Mouse (Mus musculus) limb, embryonic 10.5 days (tissue): ENCODE data around the gene Dennd5a. TPM values are rescaled to one million over a fixed set of nuclear protein-coding genes. Genes with fewer than 3 reads are reported as not detected.
A peak's percentile ranks its signal among the peaks of the same experiment; 100 is the strongest.

Source experiments
- DNase-seq: peaks from one replicate; pipeline ENCODE4 v3.0.0-alpha.2; 2017; ENCODE audit warnings: low spot score
- H3K27ac ChIP-seq: fragments of 300-500 bp; sonication (generic); 2 replicates; pipeline ENCODE4 v1.5.1; 2016; ENCODE audit warnings: mild to moderate bottlenecking
- H3K27me3 ChIP-seq: fragments of 300-500 bp; sonication (generic); 2 replicates; pipeline ENCODE4 v1.6.1; 2016; ENCODE audit warnings: low read depth, mild to moderate bottlenecking; ENCODE audit not compliant: poor library complexity, severe bottlenecking
- H3K36me3 ChIP-seq: fragments of 300-500 bp; sonication (generic); 2 replicates; pipeline ENCODE4 v1.6.1; 2016; ENCODE audit warnings: mild to moderate bottlenecking, moderate library complexity
- H3K4me1 ChIP-seq: fragments of 300-500 bp; sonication (generic); 2 replicates; pipeline ENCODE4 v1.6.1; 2016
- H3K4me3 ChIP-seq: fragments of 300-500 bp; sonication (generic); 2 replicates; pipeline ENCODE4 v1.5.1; 2016; ENCODE audit warnings: mild to moderate bottlenecking, moderate library complexity
- H3K9me3 ChIP-seq: fragments of 300-500 bp; sonication (generic); replicated peaks from 2 replicates; pipeline ENCODE4 v1.6.1; 2016; ENCODE audit warnings: mild to moderate bottlenecking
- WGBS: fragments of 180-500 bp; shearing (Covaris S2); methylation state at CpG from one replicate; pipeline ENCODE4 v1.1.7; 2016; 5-methylcytosine and 5-hydroxymethylcytosine counted together
- polyA plus RNA-seq: library from polyadenylated mRNA; unstranded; fragments of >200 nt; fragmentation: Nextera tagmentation; extraction: Ambion mirVana; gene quantifications from 2 replicates; pipeline ENCODE4 v1.2.1, GENCODE M21; 2016

The Dennd5a gene
- polyA plus RNA-seq, 1 experiment from 2014 or later, result 30.0 TPM

GRCm38 (mm10) chr7:109958843-109959715 lies 1.2 kb downstream of the Dennd5a start:
- no peak for DNase-seq
- Histone ChIP-seq H3K4me3 (peak overlapping the region; percentile 93), H3K27ac (peak overlapping the region; percentile 96), H3K27me3 (no peaks in the 10 kb centered on the region), H3K4me1 (peaks cover 25% of the 10 kb centered on the region), H3K36me3 (no peaks in the 10 kb centered on the region), H3K9me3 (no peaks in the 10 kb centered on the region)
- WGBS, result 14% methylated on average over 18 of the region's 18 CpGs

- DNase-seq, result no peak
- WGBS, result 85% methylated on average over 8 of the region's 8 CpGs
- Histone ChIP-seq H3K36me3 (no peaks in the 10 kb centered on the region), H3K4me1 (peaks cover 25% of the 10 kb centered on the region), H3K9me3 (no peaks in the 10 kb centered on the region), H3K27ac (peak overlapping the region; percentile 36), H3K4me3 (peak overlapping the region; percentile 93), H3K27me3 (no peaks in the 10 kb centered on the region)
These were observed 2.1 kb downstream of the Dennd5a start for GRCm38 (mm10) chr7:109957996-109958789.

DNA sequence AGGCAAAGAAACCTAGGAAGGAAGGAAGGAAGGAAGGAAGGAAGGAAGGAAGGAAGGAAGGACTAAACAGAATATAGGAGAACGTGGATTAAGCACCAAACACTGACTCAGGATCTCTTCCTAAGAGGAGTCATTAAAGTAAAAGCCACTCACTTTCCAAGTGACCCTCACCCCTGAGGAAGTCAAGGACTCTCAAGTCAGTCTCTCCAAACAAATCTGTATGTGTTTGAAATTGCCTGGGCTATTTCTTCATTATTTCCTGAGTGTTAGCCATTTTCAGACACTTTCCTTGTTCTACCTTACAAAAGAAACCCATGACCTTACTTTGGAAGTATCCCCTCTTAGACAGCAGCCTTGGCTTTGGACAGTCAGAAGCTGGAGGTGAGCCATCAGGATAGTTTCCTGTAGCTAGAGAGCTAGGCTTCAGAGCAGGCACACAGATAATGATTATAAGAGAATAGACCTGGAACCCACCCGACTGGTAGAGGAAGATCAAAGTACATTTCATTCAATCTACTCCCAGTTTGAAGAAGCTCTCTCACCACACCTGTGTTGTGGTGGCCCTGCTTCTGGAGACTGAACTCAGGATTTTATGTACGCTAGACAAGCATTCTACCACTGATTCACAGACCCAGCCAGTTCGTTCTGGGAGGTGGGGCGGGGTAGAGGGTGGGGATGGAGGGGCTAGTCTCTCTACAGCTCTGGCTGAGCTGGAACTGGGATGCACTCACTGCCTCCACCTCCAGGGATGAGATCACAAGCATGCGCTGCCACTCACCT lies 5.5 kb downstream of the Dennd5a start:
- no peaks in the 10 kb centered on the region for H3K36me3 ChIP-seq
- H3K27me3 ChIP-seq, result no peaks in the 10 kb centered on the region
- H3K9me3 ChIP-seq, result no peaks in the 10 kb centered on the region
- 65% methylated on average over 6 of the region's 6 CpGs for WGBS
- peaks cover 19% of the 10 kb centered on the region for H3K4me1 ChIP-seq
- DNase-seq, result no peak
- no peak overlapping the region for H3K4me3 ChIP-seq
- H3K27ac ChIP-seq, result no peak overlapping the region

DNA sequence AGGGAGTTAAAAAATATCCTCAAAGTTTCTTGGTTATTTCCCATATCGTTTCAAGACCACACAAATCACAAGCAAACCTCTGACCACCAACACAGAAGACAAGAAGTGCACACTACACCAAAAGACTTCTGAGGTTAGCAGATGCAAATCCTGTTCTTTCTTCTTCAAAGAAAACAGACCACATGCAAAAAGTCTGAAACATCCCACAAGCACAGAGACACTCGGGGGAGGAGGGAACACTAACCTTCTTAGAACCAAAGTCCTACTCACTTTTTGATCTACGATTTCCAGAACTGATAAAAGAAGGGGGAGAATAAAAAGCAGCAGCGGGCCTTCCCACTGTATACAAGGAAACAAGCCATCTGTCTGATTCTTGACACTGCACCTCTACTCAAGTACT lies 9.0 kb downstream of the Dennd5a start:
- no peaks in the 10 kb centered on the region for H3K36me3 ChIP-seq
- H3K4me1 ChIP-seq, result peaks cover 6% of the 10 kb centered on the region; the same call in 1 of the 2 replicates
- WGBS, result 86% methylated on average over 4 of the region's 4 CpGs
- H3K27me3 ChIP-seq, result no peaks in the 10 kb centered on the region
- no peak overlapping the region for H3K4me3 ChIP-seq
- no peak overlapping the region for H3K27ac ChIP-seq
- DNase-seq, result no peak
- H3K9me3 ChIP-seq, result no peaks in the 10 kb centered on the region

DNA sequence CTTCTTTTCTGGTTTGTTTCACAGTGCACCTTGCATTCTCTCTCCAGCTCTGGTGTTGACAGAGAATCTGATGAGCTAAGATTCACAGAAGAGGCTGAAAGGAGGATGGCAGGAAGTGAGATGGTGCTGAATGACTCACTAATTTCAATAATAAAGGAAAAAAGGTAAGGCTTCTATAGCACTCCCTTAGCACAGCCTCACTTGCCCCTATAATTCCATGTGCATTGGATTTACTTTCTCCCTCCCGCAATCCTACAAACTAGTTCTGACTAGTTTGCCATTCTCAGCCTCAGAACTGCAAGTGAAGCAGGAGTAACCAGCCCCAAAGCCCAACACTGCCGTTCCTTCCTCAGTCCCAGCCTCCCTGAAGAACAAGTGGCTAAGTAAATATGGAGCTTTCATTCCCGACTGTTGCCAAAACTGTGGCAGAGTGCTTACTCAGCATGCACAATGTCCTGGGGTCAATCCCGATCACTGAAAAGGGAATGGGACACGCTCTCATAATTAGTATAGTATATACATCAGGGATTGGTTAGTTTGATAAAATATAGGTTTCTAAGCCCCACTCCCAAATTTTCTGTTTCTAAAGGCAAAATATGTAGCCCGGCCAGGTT lies 15.7 kb downstream of the Dennd5a start:
- peaks cover 6% of the 10 kb centered on the region; the same call in 1 of the 2 replicates for H3K36me3 ChIP-seq
- WGBS, result 81% methylated on average over 6 of the region's 6 CpGs
- no peak overlapping the region for H3K4me3 ChIP-seq
- no peak for DNase-seq
- no peaks in the 10 kb centered on the region for H3K9me3 ChIP-seq
- H3K27me3 ChIP-seq, result no peaks in the 10 kb centered on the region
- H3K4me1 ChIP-seq, result no peaks in the 10 kb centered on the region
- no peak overlapping the region for H3K27ac ChIP-seq

DNA sequence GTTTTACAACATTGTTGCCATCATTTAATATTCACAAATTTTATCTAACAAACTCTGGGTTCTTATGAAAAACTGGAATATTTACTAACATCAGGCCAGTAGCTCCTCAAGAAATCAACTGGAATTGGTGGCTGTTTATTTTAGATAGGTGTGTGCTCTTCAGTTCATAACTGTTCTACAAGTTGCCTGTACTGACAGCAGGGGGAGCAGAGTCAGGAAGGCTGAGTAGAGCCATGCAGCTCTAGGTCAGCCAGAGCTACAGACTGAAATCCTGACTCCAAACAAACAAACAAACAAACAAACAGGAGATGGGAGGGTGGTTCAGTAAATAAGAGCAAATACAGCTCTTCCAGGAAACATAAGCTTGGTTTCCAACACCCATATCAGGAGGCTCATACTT lies 30.6 kb downstream of the Dennd5a start:
- Histone ChIP-seq H3K4me1 (no peaks in the 10 kb centered on the region), H3K36me3 (peaks cover 86% of the 10 kb centered on the region), H3K27ac (no peak overlapping the region), H3K27me3 (no peaks in the 10 kb centered on the region), H3K4me3 (no peak overlapping the region), H3K9me3 (no peaks in the 10 kb centered on the region)
- DNase-seq, result no peak

GRCm38 (mm10) chr7:109928365-109928764 lies 31.9 kb downstream of the Dennd5a start:
- Histone ChIP-seq H3K27ac (no peak overlapping the region), H3K4me3 (no peak overlapping the region), H3K27me3 (no peaks in the 10 kb centered on the region), H3K36me3 (peaks cover 82% of the 10 kb centered on the region), H3K9me3 (no peaks in the 10 kb centered on the region), H3K4me1 (no peaks in the 10 kb centered on the region)
- DNase-seq, result no peak
- WGBS, result 90% methylated on average over 6 of the region's 6 CpGs

- Histone ChIP-seq H3K36me3 (peaks cover 78% of the 10 kb centered on the region), H3K9me3 (no peaks in the 10 kb centered on the region), H3K27me3 (no peaks in the 10 kb centered on the region), H3K4me3 (no peak overlapping the region), H3K4me1 (no peaks in the 10 kb centered on the region), H3K27ac (no peak overlapping the region)
- no peak for DNase-seq
- 94% methylated on average over 2 of the region's 2 CpGs for WGBS
These were observed 35.3 kb downstream of the Dennd5a start for GRCm38 (mm10) chr7:109924965-109925364.

- WGBS, result 96% methylated on average over 4 of the region's 4 CpGs
- Histone ChIP-seq H3K27me3 (no peaks in the 10 kb centered on the region), H3K27ac (no peak overlapping the region), H3K4me3 (no peak overlapping the region), H3K4me1 (no peaks in the 10 kb centered on the region), H3K9me3 (no peaks in the 10 kb centered on the region), H3K36me3 (peaks cover 78% of the 10 kb centered on the region)
- no peak for DNase-seq
These were observed 37.4 kb downstream of the Dennd5a start for GRCm38 (mm10) chr7:109922889-109923288.

- no peak overlapping the region for H3K4me3 ChIP-seq
- WGBS, result 93% methylated on average over 2 of the region's 2 CpGs
- no peaks in the 10 kb centered on the region for H3K9me3 ChIP-seq
- H3K27me3 ChIP-seq, result no peaks in the 10 kb centered on the region
- H3K27ac ChIP-seq, result no peak overlapping the region
- no peak for DNase-seq
- H3K4me1 ChIP-seq, result no peaks in the 10 kb centered on the region
- peaks cover 96% of the 10 kb centered on the region for H3K36me3 ChIP-seq
These were observed 54.1 kb downstream of the Dennd5a start for GRCm38 (mm10) chr7:109906165-109906564.

DNA sequence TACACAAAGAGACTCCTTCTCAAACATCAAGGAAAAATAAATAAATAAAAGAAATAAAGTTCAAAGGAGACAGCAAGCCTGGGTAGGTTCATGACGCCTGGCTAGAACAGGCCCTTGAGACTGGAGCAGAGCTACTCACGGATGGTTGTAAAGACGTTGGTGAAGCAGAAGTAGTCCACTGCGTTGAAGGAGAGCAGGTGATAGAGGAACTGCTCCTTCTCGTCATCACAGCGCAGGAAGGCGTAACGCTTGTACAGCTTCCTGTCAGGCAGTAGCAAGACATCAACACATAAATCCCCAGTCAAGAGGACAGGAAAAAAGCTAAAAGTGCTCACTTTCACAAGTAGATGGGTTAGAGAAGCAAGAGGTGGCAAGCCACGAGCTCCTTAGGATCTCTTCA lies 59.3 kb downstream of the Dennd5a start:
- Histone ChIP-seq H3K36me3 (peaks cover 100% of the 10 kb centered on the region), H3K9me3 (no peaks in the 10 kb centered on the region), H3K27ac (no peak overlapping the region), H3K27me3 (no peaks in the 10 kb centered on the region), H3K4me1 (no peaks in the 10 kb centered on the region), H3K4me3 (no peak overlapping the region)
- 88% methylated on average over 9 of the region's 9 CpGs for WGBS
- DNase-seq, result no peak

- H3K9me3 ChIP-seq, result no peaks in the 10 kb centered on the region
- no peak for DNase-seq
- peaks cover 100% of the 10 kb centered on the region for H3K36me3 ChIP-seq
- no peak overlapping the region for H3K27ac ChIP-seq
- no peaks in the 10 kb centered on the region for H3K4me1 ChIP-seq
- H3K4me3 ChIP-seq, result no peak overlapping the region
- H3K27me3 ChIP-seq, result no peaks in the 10 kb centered on the region
These were observed 61.4 kb downstream of the Dennd5a start for GRCm38 (mm10) chr7:109898911-109899310.
